Mouse (Mus musculus) mouse trophoblast stem cell (cell line): ENCODE results near the gene Srarp.

Experiments
- in situ Hi-C, 2 experiments: fragments of 300-500 bp; cut with MseI, MboI; formaldehyde crosslinking; loops; 2 replicates in 1 of 2; 3 replicates in 1 of 2; pipeline ENCODE4 v1.15.1; 2025

The Srarp gene

DNA sequence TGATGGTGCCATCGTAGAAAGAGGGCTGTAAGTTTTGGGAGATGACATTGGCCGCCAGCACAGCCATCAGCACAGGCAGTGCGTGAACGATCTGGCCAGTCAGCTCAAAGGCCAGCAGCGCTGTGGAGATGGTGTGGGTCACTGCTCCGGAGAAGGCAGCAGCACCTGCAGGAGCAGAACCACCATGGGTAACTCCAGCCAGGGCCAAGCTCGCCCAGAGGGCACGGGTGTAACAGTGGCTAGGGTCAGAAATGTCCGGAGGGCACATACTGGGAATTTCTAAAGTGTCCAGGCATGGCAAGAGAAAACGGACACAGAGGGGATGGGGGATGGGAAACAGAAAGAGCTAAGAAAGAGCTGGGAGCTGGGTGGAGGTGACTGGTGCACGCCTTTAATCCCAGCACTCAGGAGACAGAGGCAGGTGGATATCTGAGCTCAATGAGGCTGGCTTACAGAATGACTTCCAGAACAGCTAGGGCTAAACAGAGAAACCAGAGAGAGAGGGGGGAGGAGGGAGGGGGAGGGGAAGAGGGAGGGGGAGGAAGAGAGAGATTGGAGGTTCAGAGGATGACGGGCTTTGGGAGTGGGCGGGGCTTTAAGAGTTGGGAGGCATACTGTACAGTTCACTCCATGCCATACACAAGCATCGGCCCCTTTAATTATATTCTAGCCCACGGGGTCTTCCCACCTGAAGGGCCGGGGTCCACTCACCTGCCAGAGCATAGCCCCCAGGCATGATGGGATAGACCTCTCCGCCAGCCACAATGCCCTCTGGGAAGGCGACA is 46.3 kb downstream of the Srarp start:
- in situ Hi-C loops = loop anchor here in 1 of 2 experiments (5.0 kb wide), 1 partner anchor 38 kb away; no protein-coding TSS in a partner anchor

DNA sequence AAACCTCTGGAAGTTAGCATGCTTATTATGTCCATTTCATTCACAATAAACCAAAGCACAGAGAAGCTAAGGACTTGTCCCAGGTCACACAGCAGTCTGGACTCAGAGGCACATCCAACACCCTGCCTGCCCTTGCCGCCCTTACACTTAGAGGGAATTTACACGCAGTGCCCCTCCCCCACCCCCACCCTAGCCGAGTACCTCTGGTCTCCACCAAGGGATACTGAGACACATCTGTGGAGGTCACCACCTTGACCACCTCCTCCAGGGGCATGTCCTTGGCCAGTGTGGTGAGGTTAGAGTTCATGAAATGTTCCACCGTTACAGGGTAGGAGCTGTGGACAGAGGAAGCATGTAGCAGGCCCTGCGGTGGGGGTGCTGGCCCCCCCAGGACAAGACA is 48.0 kb downstream of the Srarp start:
- in situ Hi-C loops = no loop called here

DNA sequence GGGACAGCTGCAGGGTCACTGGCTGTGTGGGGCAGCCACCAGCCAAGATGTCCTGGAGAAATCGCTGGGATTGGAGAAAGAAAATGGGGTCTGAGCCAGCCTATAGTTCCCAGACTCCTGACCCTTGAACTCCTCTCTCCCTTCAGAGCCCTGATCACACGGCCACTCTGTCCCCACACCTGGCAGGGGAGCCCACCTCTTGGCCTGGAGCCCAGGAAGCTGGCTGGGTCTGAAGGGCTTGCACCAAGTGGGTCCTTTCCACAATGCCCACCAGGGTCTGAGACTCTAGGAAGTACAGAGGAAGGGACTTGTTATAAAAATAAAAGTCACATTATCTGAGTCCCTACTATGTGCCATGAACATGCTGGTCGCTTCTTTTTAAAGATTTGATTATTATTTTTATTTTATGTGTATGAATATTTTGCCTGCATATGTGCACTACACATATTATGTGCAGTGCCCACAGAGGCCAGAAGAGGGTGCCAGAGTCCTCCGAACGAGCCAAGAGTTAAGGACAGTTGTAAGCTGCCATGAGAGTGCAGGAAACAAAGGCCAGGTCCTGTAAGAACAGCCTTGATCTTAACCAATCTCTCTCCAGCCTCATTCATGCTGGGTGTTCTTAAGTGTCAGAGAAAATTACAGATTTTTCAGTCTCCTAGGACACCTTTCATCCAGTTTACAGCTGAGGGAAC is 48.7 kb downstream of the Srarp start:
- in situ Hi-C loops = no loop called here

DNA sequence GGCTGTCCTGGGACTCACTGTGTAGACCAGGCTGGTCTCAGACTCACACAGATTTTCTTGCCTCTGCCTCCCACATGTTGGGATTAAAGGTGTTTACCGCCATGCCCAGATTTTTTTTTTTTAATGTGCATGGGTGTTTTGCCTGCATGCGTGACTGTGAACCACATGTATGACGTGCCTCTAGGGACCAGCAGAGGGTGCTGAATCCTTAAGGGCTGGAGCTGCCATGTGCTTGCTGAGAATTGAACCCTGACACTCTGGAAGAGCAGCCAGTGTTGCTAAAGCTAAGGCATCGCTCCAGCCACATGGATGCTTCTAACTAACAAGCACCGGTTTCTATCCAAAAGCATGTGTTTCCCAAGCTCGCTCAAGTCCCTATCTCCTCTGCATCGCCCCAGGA is 49.8 kb downstream of the Srarp start:
- in situ Hi-C loops = no loop called here

DNA sequence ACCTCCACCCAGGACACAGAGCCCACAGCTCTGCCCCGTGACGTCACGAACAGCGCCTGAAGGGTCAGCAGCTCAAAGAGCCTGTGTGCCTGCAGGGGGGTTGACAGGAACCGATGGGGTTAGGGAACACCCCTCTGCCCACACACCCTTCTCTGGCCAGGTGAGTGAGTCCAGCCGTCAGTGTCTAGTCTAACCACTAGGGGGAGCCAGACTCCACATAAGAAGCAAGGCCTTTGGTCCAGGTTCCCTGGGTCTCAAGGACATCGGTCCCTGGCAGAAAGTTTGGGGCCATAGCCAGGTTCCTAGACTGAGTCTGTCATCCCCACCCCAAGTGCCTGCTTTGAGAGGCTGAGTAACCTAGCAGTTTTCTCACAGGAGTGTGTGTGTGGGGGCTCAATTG is 50.6 kb downstream of the Srarp start:
- in situ Hi-C loops = no loop called here
